Mouse (Mus musculus): ENCODE data around the gene 1700057G04Rik. TPM values are rescaled to one million over a fixed set of nuclear protein-coding genes. Genes with fewer than 3 reads are reported as not detected.

1700057G04Rik gene
- polyA plus RNA-seq, 1 experiment from 2014 or later: not detected

- WGBS (ENCODE audit: missing documents): 75% methylated on average over 6 of the region's 6 CpGs
- H3K27ac ChIP-seq: no peak overlapping the region
- no peaks in the 10 kb centered on the region for H3K36me3 ChIP-seq (ENCODE audit: inconsistent target)
- no peak overlapping the region for H3K4me3 ChIP-seq (ENCODE audit: inconsistent target)
- H3K79me2 ChIP-seq (ENCODE audit: inconsistent target): no peaks in the 10 kb centered on the region
Observed at GRCm38 (mm10) chr9:92335277-92335818, 26.2 kb downstream of the 1700057G04Rik start.

- H3K4me3 ChIP-seq (ENCODE audit: inconsistent target): no peak overlapping the region
- WGBS (ENCODE audit: missing documents): 100% methylated on average over 1 of the region's 1 CpGs
- H3K79me2 ChIP-seq (ENCODE audit: inconsistent target): no peaks in the 10 kb centered on the region
- no peaks in the 10 kb centered on the region for H3K36me3 ChIP-seq (ENCODE audit: inconsistent target)
- no peak overlapping the region for H3K27ac ChIP-seq
Observed at GRCm38 (mm10) chr9:92337063-92337462, 27.9 kb downstream of the 1700057G04Rik start.

GRCm38 (mm10) chr9:92337661-92338060, 28.5 kb downstream of the 1700057G04Rik start:
- Histone ChIP-seq H3K27ac (no peak overlapping the region), H3K79me2 (ENCODE audit: inconsistent target) (no peaks in the 10 kb centered on the region)
- WGBS (ENCODE audit: missing documents): 87% methylated on average over 3 of the region's 3 CpGs

GRCm38 (mm10) chr9:92338954-92339353, 29.8 kb downstream of the 1700057G04Rik start:
- no peaks in the 10 kb centered on the region for H3K36me3 ChIP-seq (ENCODE audit: inconsistent target)
- H3K27ac ChIP-seq: no peak overlapping the region
- WGBS (ENCODE audit: missing documents): 100% methylated on average over 1 of the region's 1 CpGs
- H3K79me2 ChIP-seq (ENCODE audit: inconsistent target): no peaks in the 10 kb centered on the region
- H3K4me3 ChIP-seq (ENCODE audit: inconsistent target): no peak overlapping the region

More at GRCm38 (mm10) chr9:92337661-92338060, 28.5 kb downstream of the 1700057G04Rik start:
- Histone ChIP-seq H3K36me3 (ENCODE audit: inconsistent target) (no peaks in the 10 kb centered on the region), H3K4me3 (ENCODE audit: inconsistent target) (no peak overlapping the region)

GRCm38 (mm10) chr9:92351924-92352323, 42.7 kb downstream of the 1700057G04Rik start:
- Histone ChIP-seq H3K4me3 (ENCODE audit: inconsistent target) (no peak overlapping the region), H3K27ac (no peak overlapping the region), H3K36me3 (ENCODE audit: inconsistent target) (no peaks in the 10 kb centered on the region), H3K79me2 (ENCODE audit: inconsistent target) (no peaks in the 10 kb centered on the region)
- 93% methylated on average over 1 of the region's 1 CpGs for WGBS (ENCODE audit: missing documents)

GRCm38 (mm10) chr9:92353306-92353705, 44.1 kb downstream of the 1700057G04Rik start:
- 87% methylated on average over 3 of the region's 3 CpGs for whole genome bisulfite sequencing (ENCODE audit: missing documents)
- Histone ChIP-seq H3K27ac (no peak overlapping the region), H3K79me2 (ENCODE audit: inconsistent target) (no peaks in the 10 kb centered on the region), H3K36me3 (ENCODE audit: inconsistent target) (no peaks in the 10 kb centered on the region), H3K4me3 (ENCODE audit: inconsistent target) (no peak overlapping the region)

- Histone ChIP-seq H3K36me3 (ENCODE audit: inconsistent target) (no peaks in the 10 kb centered on the region), H3K4me3 (ENCODE audit: inconsistent target) (no peak overlapping the region), H3K27ac (no peak overlapping the region), H3K79me2 (ENCODE audit: inconsistent target) (no peaks in the 10 kb centered on the region)
- 91% methylated on average over 1 of the region's 1 CpGs for WGBS (ENCODE audit: missing documents)
Observed at GRCm38 (mm10) chr9:92360691-92361310, 51.6 kb downstream of the 1700057G04Rik start.

GRCm38 (mm10) chr9:92363478-92363877, 54.3 kb downstream of the 1700057G04Rik start:
- no peaks in the 10 kb centered on the region for H3K36me3 ChIP-seq (ENCODE audit: inconsistent target)
- WGBS (ENCODE audit: missing documents): 44% methylated on average over 2 of the region's 2 CpGs
- H3K27ac ChIP-seq: no peak overlapping the region
- H3K79me2 ChIP-seq (ENCODE audit: inconsistent target): no peaks in the 10 kb centered on the region
- no peak overlapping the region for H3K4me3 ChIP-seq (ENCODE audit: inconsistent target)

GRCm38 (mm10) chr9:92368920-92369319, 59.7 kb downstream of the 1700057G04Rik start:
- Histone ChIP-seq H3K4me3 (ENCODE audit: inconsistent target) (no peak overlapping the region), H3K27ac (no peak overlapping the region), H3K79me2 (ENCODE audit: inconsistent target) (no peaks in the 10 kb centered on the region), H3K36me3 (ENCODE audit: inconsistent target) (no peaks in the 10 kb centered on the region)

- H3K36me3 ChIP-seq (ENCODE audit: inconsistent target): no peaks in the 10 kb centered on the region
- WGBS (ENCODE audit: missing documents): 67% methylated on average over 4 of the region's 4 CpGs
- no peak overlapping the region for H3K4me3 ChIP-seq (ENCODE audit: inconsistent target)
- no peak overlapping the region for H3K27ac ChIP-seq
- H3K79me2 ChIP-seq (ENCODE audit: inconsistent target): no peaks in the 10 kb centered on the region
Observed at GRCm38 (mm10) chr9:92373896-92374295, 64.7 kb downstream of the 1700057G04Rik start.

GRCm38 (mm10) chr9:92374705-92375199, 65.6 kb downstream of the 1700057G04Rik start:
- no peaks in the 10 kb centered on the region for H3K36me3 ChIP-seq (ENCODE audit: inconsistent target)
- 18% methylated on average over 7 of the region's 7 CpGs for WGBS (ENCODE audit: missing documents)
- no peak overlapping the region for H3K27ac ChIP-seq
- H3K4me3 ChIP-seq (ENCODE audit: inconsistent target): no peak overlapping the region
- no peaks in the 10 kb centered on the region for H3K79me2 ChIP-seq (ENCODE audit: inconsistent target)

GRCm38 (mm10) chr9:92375378-92375777, 66.2 kb downstream of the 1700057G04Rik start:
- Histone ChIP-seq H3K36me3 (ENCODE audit: inconsistent target) (no peaks in the 10 kb centered on the region), H3K79me2 (ENCODE audit: inconsistent target) (no peaks in the 10 kb centered on the region), H3K27ac (no peak overlapping the region), H3K4me3 (ENCODE audit: inconsistent target) (no peak overlapping the region)
- WGBS (ENCODE audit: missing documents): 31% methylated on average over 8 of the region's 8 CpGs

- no peaks in the 10 kb centered on the region for H3K36me3 ChIP-seq (ENCODE audit: inconsistent target)
- H3K79me2 ChIP-seq (ENCODE audit: inconsistent target): no peaks in the 10 kb centered on the region
- WGBS (ENCODE audit: missing documents): 100% methylated on average over 1 of the region's 1 CpGs
- no peak overlapping the region for H3K4me3 ChIP-seq (ENCODE audit: inconsistent target)
- no peak overlapping the region for H3K27ac ChIP-seq
Observed at GRCm38 (mm10) chr9:92377967-92378366, 68.8 kb downstream of the 1700057G04Rik start.

- 94% methylated on average over 5 of the region's 5 CpGs for WGBS (ENCODE audit: missing documents)
- no peak overlapping the region for H3K27ac ChIP-seq
- H3K36me3 ChIP-seq (ENCODE audit: inconsistent target): no peaks in the 10 kb centered on the region
- H3K4me3 ChIP-seq (ENCODE audit: inconsistent target): no peak overlapping the region
- H3K79me2 ChIP-seq (ENCODE audit: inconsistent target): no peaks in the 10 kb centered on the region
Observed at GRCm38 (mm10) chr9:92379240-92379639, 70.1 kb downstream of the 1700057G04Rik start.

GRCm38 (mm10) chr9:92383415-92383814, 74.2 kb downstream of the 1700057G04Rik start:
- Histone ChIP-seq H3K79me2 (ENCODE audit: inconsistent target) (no peaks in the 10 kb centered on the region), H3K27ac (no peak overlapping the region), H3K36me3 (ENCODE audit: inconsistent target) (no peaks in the 10 kb centered on the region), H3K4me3 (ENCODE audit: inconsistent target) (no peak overlapping the region)
- 89% methylated on average over 3 of the region's 3 CpGs for WGBS (ENCODE audit: missing documents)
